Mouse (Mus musculus) spleen, adult 2 months (tissue): ENCODE results near the gene Gabrg3. TPM values are rescaled to one million over a fixed set of nuclear protein-coding genes. Genes with fewer than 3 reads are reported as not detected.

Source experiments
- DNase-seq, 2 experiments: peaks; one replicate each; pipeline versions ENCODE4 v3.0.0 to v3.0.0-alpha.2; 2012 to 2021; ENCODE audit warnings: low spot score in 2 of 2, low read depth in 1 of 2
- H3K27ac ChIP-seq: fragments of 200-500 bp; 2 replicates; pipeline ENCODE4 v1.5.1; 2012; ENCODE audit warnings: low read length, inconsistent platforms; ENCODE audit not compliant: insufficient read depth
- H3K27me3 ChIP-seq: fragments of 200-500 bp; 2 replicates; pipeline ENCODE4 v1.6.1; 2012; ENCODE audit warnings: mild to moderate bottlenecking, moderate library complexity, low read length, inconsistent platforms; ENCODE audit not compliant: control insufficient read depth, insufficient read depth
- H3K36me3 ChIP-seq: fragments of 200-500 bp; 2 replicates; pipeline ENCODE4 v1.6.1; 2012; ENCODE audit warnings: mild to moderate bottlenecking, low read length, inconsistent platforms; ENCODE audit not compliant: control insufficient read depth, insufficient read depth
- H3K4me1 ChIP-seq: fragments of 200-500 bp; 2 replicates; pipeline ENCODE4 v1.6.1; 2011; ENCODE audit warnings: inconsistent platforms; ENCODE audit not compliant: control insufficient read depth, insufficient read depth, insufficient read length
- H3K4me3 ChIP-seq: fragments of 200-500 bp; 2 replicates; pipeline ENCODE4 v1.5.1; 2011; ENCODE audit warnings: mild to moderate bottlenecking, inconsistent platforms; ENCODE audit not compliant: insufficient read depth, insufficient read length; ENCODE audit errors: extremely low read depth
- CTCF ChIP-seq: fragments of 200-500 bp; IDR thresholded peaks from 2 replicates; pipeline ENCODE4 v1.5.1; 2011; ENCODE audit warnings: mild to moderate bottlenecking, inconsistent platforms; ENCODE audit not compliant: insufficient read depth, insufficient read length, insufficient replicate concordance; ENCODE audit errors: extremely low read depth
- POLR2A ChIP-seq: fragments of 200-500 bp; IDR thresholded peaks from 2 replicates; pipeline ENCODE4 v1.6.1; 2011; ENCODE audit warnings: low read depth, low read length, inconsistent platforms
- WGBS: fragments of 180-500 bp; shearing (Covaris S2); methylation state at CpG from one replicate; pipeline ENCODE4 v1.1.7; 2018; 5-methylcytosine and 5-hydroxymethylcytosine counted together
- polyA plus RNA-seq: library from polyadenylated mRNA; depleted of rRNA; stranded (reverse); fragments of >200 nt; gene quantifications from 2 replicates; pipeline ENCODE4 v1.2.3, GENCODE M21; 2012

The Gabrg3 gene
- polyA plus RNA-seq, 1 experiment = not detected

DNA sequence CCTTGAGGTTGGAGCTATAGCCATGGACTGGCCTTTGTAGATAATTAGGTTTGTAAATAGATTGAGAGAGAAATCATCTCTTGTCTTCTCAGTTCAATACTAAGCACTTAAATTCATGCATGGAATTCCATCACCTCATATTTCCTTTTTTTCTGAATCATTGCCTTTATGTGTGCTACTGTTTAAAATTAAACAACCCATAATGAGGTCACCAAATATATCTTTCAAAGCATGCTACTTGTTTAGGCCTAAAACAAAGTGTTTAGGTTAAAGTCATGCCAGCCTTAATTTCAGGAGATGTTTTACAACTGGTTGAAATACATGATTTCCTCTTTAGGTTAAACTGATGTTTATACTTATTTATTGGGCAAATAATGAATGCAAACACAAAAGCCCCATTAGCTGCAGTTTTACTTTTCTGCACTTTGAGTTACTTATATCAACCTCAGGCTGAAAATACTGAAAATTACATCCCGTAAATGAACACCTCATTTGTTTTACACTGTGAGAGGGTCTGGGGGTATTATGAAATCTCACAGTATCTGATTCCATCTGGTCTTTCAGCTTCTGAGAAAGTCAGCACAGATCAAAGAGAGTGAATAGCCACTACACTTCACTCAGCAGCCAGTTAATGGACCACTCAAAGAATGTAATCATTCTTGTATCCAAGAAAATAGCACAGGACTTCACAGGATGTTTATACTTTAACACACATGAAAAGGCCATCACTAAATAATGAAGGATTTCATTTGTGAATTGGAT, 519.5 kb downstream of the Gabrg3 start:
- Histone ChIP-seq H3K4me3 (no peak overlapping the region), H3K27me3 (no peaks in the 10 kb centered on the region), H3K27ac (no peak overlapping the region), H3K4me1 (no peaks in the 10 kb centered on the region), H3K36me3 (no peaks in the 10 kb centered on the region)
- 86% methylated on average over 1 of the region's 1 CpGs for WGBS
- TF ChIP-seq POLR2A = no peak
- no peak for TF ChIP-seq CTCF
- DNase-seq = no peak

DNA sequence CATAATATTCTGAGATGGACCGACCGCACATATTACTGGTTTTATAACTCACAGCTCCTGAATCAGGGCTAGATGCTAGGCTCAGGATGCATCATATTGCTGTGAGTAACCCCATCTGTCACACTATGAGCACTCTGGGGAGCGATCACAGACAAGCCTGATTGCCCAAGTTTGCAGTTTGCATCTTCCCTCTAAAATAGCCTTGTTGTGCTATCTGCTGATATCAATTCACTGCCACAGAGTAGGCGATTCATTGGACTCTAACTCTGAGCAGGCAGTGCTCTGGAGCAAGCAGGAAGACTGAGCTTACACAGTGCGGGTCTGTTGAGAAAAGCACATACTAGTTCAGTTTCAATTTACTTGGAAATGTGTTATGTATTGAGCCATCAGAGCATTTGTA, 543.4 kb downstream of the Gabrg3 start:
- 87% methylated on average over 5 of the region's 5 CpGs for WGBS
- H3K27ac ChIP-seq = no peak overlapping the region
- H3K4me1 ChIP-seq = no peaks in the 10 kb centered on the region
- DNase-seq = no peak
- no peak for TF ChIP-seq CTCF
- TF ChIP-seq POLR2A = no peak
- H3K36me3 ChIP-seq = no peaks in the 10 kb centered on the region
- H3K4me3 ChIP-seq = no peak overlapping the region
- no peaks in the 10 kb centered on the region for H3K27me3 ChIP-seq

DNA sequence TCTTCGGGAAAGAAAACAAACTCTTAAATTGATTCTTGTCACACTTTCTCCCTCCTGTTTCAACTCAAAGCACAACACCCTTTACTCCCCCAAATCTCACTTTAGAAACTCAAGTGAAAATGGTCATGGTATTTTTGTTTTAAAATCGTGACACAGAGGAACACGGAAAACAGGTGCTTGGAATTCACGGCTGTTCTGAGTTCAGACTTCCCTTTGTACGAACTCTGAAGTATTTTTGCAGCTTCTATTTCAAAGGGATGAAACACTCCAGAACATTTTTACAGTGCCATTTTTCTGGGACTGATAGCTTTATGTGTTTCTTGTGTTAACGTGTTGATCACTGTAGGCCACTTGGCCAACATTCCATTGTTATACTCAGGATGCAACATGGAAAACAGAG, 561.5 kb downstream of the Gabrg3 start:
- Histone ChIP-seq H3K4me1 (no peaks in the 10 kb centered on the region), H3K27ac (no peak overlapping the region), H3K36me3 (no peaks in the 10 kb centered on the region), H3K27me3 (no peaks in the 10 kb centered on the region), H3K4me3 (no peak overlapping the region)
- WGBS = 81% methylated on average over 6 of the region's 6 CpGs
- no peak for TF ChIP-seq CTCF
- TF ChIP-seq POLR2A = no peak
- DNase-seq = no peak

DNA sequence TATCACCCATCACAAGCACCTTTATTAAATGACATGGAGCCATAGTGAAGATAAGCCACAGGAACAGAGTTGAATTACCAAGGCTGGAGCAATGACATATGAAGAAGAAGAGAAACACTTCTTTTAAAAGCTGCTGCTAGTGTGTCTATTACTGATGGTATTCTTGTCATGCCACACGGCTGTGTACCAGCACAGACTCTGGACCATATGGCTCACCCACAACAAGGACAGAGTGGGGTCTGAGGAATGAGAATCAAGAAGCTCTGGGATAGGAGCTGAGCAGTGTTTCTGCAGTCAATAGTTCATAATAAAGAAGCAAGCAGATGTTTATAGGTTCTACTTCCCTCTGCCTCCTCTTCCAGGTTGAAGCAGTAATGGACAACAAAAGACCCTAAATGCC, 585.1 kb downstream of the Gabrg3 start:
- DNase-seq = no peak

DNA sequence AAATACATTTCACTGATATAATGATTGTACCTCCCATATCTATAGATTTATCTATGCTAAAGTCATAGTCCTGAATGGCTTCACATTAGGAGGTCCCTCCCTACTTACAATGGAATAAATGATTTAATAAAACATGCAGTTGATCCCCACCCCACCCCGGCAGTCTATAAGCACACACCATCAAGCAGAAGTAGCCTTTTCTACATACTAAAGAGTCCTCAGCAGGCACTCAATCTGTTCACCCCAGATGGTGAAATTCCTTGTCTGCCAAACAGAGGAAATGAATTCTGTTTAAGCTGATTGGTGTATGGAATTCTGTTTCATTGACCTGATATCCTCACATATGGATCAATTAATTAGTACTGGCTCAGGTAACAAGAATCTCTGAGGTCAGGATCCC, 607.9 kb downstream of the Gabrg3 start:
- Histone ChIP-seq H3K27ac (no peak overlapping the region), H3K4me1 (no peaks in the 10 kb centered on the region), H3K4me3 (no peak overlapping the region), H3K27me3 (no peaks in the 10 kb centered on the region), H3K36me3 (no peaks in the 10 kb centered on the region)
- no peak for TF ChIP-seq POLR2A
- no peak for TF ChIP-seq CTCF
- DNase-seq = no peak
- 86% methylated on average over 1 of the region's 1 CpGs for WGBS

More for the DNA sequence above, 585.1 kb downstream of the Gabrg3 start:
- Histone ChIP-seq H3K4me1 (no peaks in the 10 kb centered on the region), H3K36me3 (no peaks in the 10 kb centered on the region), H3K4me3 (no peak overlapping the region), H3K27ac (no peak overlapping the region), H3K27me3 (no peaks in the 10 kb centered on the region)
- TF ChIP-seq CTCF = no peak
- TF ChIP-seq POLR2A = no peak
- 93% methylated on average over 1 of the region's 1 CpGs for WGBS

DNA sequence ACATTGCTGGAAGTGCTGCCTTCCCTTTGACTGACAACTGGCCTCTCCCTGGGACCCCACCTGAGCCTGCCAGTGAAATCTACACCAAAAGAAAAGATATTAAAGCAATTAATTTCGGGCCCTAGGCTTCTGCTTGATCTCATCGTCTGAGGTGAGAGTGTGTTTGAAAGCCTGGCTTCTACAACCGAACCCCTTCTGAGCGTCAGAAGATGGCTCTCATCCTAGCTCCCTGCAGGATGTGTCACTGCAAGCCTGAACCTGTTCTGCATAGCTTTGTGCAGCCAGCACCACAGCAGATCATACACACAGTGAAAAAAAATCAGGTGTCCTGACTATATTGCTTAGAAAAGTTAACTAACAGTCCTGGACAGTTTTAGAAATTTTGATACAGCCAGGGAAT, 618.8 kb downstream of the Gabrg3 start:
- 73% methylated on average over 4 of the region's 4 CpGs for WGBS

DNA sequence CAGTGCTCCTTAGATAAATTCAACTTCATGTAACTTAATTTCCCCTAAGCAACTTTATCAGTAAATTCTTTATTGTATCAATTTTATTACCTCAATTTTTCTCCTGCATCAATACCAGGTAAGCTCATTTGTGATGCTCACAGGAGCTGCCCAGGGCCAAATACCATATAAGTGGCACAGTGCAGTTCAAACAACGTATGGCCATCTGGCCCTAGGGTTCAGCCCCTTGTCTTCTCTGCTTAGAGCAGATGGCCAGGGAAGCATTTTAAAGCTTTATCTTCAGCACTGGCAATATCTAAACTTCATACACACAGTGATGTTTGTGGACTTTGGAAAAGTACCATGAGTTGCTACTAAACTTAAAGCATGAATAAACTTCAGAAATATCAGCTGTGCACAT, 619.2 kb downstream of the Gabrg3 start:
- Histone ChIP-seq H3K27ac (no peak overlapping the region), H3K4me1 (no peaks in the 10 kb centered on the region), H3K27me3 (no peaks in the 10 kb centered on the region), H3K4me3 (no peak overlapping the region), H3K36me3 (no peaks in the 10 kb centered on the region)
- TF ChIP-seq CTCF (no peak), POLR2A (no peak)
- DNase-seq = no peak
- 78% methylated on average over 1 of the region's 1 CpGs for WGBS

More for the DNA sequence above, 618.8 kb downstream of the Gabrg3 start:
- Histone ChIP-seq H3K36me3 (no peaks in the 10 kb centered on the region), H3K27ac (no peak overlapping the region), H3K27me3 (no peaks in the 10 kb centered on the region), H3K4me3 (no peak overlapping the region), H3K4me1 (no peaks in the 10 kb centered on the region)
- no peak for DNase-seq
- TF ChIP-seq CTCF (no peak), POLR2A (no peak)
